Mouse (Mus musculus) hindbrain, embryonic 15.5 days (tissue): ENCODE data around the gene Man2a1. TPM values are rescaled to one million over a fixed set of nuclear protein-coding genes. Genes with fewer than 3 reads are reported as not detected.
"Not testable (repeated sequence)": the region's sequence is repeated elsewhere in the genome, so short reads cannot be mapped to it uniquely, and the experiment has no call there.

Source experiments
- ATAC-seq: fragments of 200-750 bp; cut with Nextera tagmentation; 2 replicates; pipeline ENCODE4 v1.8.0; 2017; ENCODE audit warnings: low read depth, moderate number of reproducible peaks, moderate TSS enrichment; ENCODE audit not compliant: low FRiP score
- H3K27ac ChIP-seq: fragments of 300-500 bp; sonication (generic); replicated peaks from 2 replicates; pipeline ENCODE4 v1.5.1; 2015; ENCODE audit warnings: mild to moderate bottlenecking, inconsistent platforms
- H3K27me3 ChIP-seq: fragments of 300-500 bp; sonication (generic); 2 replicates; pipeline ENCODE4 v1.6.1; 2015; ENCODE audit warnings: control low read depth, inconsistent platforms
- H3K36me3 ChIP-seq: fragments of 300-500 bp; sonication (generic); 2 replicates; pipeline ENCODE4 v1.6.1; 2015; ENCODE audit warnings: control low read depth, inconsistent platforms
- H3K4me1 ChIP-seq: fragments of 300-500 bp; sonication (generic); replicated peaks from 2 replicates; pipeline ENCODE4 v1.6.1; 2015; ENCODE audit warnings: control low read depth, inconsistent platforms
- H3K4me2 ChIP-seq: fragments of 300-500 bp; sonication (generic); 2 replicates; pipeline ENCODE4 v1.6.1; 2015; ENCODE audit warnings: moderate library complexity, mild to moderate bottlenecking, inconsistent platforms
- H3K4me3 ChIP-seq: fragments of 300-500 bp; sonication (generic); 2 replicates; pipeline ENCODE4 v1.5.1; 2015; ENCODE audit warnings: mild to moderate bottlenecking, inconsistent platforms
- H3K9ac ChIP-seq: fragments of 300-500 bp; sonication (generic); 2 replicates; pipeline ENCODE4 v1.6.1; 2015; ENCODE audit warnings: inconsistent platforms
- H3K9me3 ChIP-seq: fragments of 300-500 bp; sonication (generic); 2 replicates; pipeline ENCODE4 v1.6.1; 2016; ENCODE audit warnings: control low read depth, inconsistent platforms
- WGBS: fragments of 180-500 bp; shearing (Covaris S2); methylation state at CpG from one replicate; pipeline ENCODE4 v1.1.7; 2015; 5-methylcytosine and 5-hydroxymethylcytosine counted together
- polyA plus RNA-seq: library from polyadenylated mRNA; unstranded; fragments of >200 nt; fragmentation: Nextera tagmentation; extraction: Ambion mirVana; gene quantifications from 2 replicates; pipeline ENCODE4 v1.2.1, GENCODE M21; 2015

Gene Man2a1
- polyA plus RNA-seq, 1 experiment from 2014 or later: 5.9 TPM

DNA sequence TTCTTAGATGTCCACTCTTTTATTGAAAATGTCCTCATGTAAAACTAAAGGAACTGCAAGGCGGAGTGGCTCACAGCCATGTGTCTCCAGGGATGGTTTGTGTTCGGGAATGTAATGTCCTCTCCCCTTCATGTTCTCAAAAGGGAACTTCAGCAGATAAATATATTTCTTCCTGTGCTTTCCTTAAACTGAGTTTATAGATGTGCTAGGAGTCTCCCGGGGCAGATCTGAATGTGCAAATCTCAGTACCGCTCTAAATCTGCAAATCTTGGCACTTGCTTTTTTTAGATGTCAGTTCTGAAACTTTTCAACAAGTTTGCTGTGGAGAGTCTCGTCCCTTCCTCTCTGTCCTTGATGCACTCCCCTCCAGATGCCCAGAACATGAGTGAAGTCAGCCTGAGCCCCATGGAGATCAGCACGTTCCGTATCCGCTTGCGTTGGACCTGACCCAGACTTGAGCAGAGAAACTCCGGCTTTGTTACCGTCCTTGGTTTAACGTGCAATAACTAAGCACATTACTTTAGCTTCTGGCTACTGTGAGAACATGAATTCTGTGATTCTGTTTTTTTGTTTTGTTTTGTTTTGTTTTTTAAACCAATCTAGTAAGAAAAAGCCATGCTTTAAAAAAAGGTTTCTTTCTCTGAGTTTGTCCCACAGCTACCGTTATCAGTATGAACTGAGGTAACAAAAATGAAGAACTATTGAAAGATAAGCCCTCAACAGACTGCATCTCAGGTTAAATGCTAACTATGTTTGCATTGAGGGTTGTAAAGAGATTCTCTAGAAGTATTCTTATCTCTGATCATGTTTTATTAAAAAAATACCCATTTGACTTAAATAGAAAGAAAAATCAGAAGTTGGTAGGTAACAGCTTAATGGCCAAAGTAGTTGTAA lies 151.8 kb downstream of the Man2a1 start:
- no peak for ATAC-seq
- H3K4me1 ChIP-seq: no peaks in the 10 kb centered on the region
- no peak overlapping the region for H3K27ac ChIP-seq
- no peak overlapping the region for H3K9ac ChIP-seq
- H3K9me3 ChIP-seq: no peaks in the 10 kb centered on the region
- no peak overlapping the region for H3K4me2 ChIP-seq
- 0 out of 2 replicates have a peak, but pooled peaks cover 5% of the 10 kb centered on the region for H3K36me3 ChIP-seq
- 89% methylated on average over 13 of the region's 13 CpGs for WGBS
- H3K27me3 ChIP-seq: no peaks in the 10 kb centered on the region
- no peak overlapping the region for H3K4me3 ChIP-seq

GRCm38 (mm10) chr17:64753507-64753906 lies 153.0 kb downstream of the Man2a1 start:
- no peaks in the 10 kb centered on the region for H3K27me3 ChIP-seq
- H3K36me3 ChIP-seq: 0 out of 2 replicates have a peak, but pooled peaks cover 5% of the 10 kb centered on the region
- WGBS: 87% methylated on average over 6 of the region's 6 CpGs
- no peaks in the 10 kb centered on the region for H3K9me3 ChIP-seq
- H3K9ac ChIP-seq: no peak overlapping the region
- H3K27ac ChIP-seq: no peak overlapping the region
- no peak for ATAC-seq
- H3K4me3 ChIP-seq: no peak overlapping the region
- no peaks in the 10 kb centered on the region for H3K4me1 ChIP-seq
- H3K4me2 ChIP-seq: no peak overlapping the region

DNA sequence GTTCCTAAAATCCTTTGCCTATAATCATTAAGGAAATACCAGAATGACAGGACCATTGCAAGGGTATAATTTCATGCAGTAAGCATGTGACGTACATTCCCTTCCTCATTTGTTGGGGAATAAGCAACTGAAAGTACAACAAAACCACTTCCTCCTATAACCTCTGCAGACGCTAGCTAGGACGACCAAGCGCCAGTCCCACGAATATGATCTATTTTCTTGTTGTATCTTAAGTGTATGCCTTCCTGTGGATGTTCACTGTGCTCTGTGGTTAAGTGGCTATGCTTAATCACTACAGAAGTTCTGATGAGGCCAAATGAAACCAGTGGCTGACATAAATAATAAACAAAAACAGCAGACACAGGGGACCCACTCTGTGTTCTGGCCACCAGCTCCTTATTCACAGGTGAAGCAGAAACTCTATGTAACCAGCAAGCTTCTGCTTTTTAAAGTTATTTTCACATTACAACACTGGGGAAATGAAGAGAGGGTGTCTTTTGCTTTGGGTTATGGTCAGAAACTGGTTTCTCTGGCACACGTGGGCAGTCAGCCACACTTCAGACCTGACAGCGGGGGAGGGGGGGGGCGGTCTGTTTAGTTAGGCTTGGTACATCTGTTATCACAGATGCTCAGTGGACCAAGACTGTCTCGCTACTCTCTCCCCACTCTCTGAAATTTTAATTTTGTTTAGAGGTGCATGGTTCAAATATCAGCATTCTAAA lies 153.8 kb downstream of the Man2a1 start:
- Histone ChIP-seq H3K4me2 (no peak overlapping the region), H3K4me1 (no peaks in the 10 kb centered on the region), H3K27ac (no peak overlapping the region), H3K36me3 (0 out of 2 replicates have a peak, but pooled peaks cover 5% of the 10 kb centered on the region), H3K4me3 (no peak overlapping the region), H3K27me3 (no peaks in the 10 kb centered on the region), H3K9ac (no peak overlapping the region), H3K9me3 (no peaks in the 10 kb centered on the region)
- WGBS: 70% methylated on average over 9 of the region's 9 CpGs
- no peak for ATAC-seq

- Histone ChIP-seq H3K27ac (no peak overlapping the region), H3K36me3 (0 out of 2 replicates have a peak, but pooled peaks cover 5% of the 10 kb centered on the region), H3K4me3 (no peak overlapping the region), H3K4me1 (no peaks in the 10 kb centered on the region), H3K27me3 (no peaks in the 10 kb centered on the region), H3K4me2 (no peak overlapping the region), H3K9ac (no peak overlapping the region), H3K9me3 (no peaks in the 10 kb centered on the region)
- 85% methylated on average over 5 of the region's 5 CpGs for WGBS
- no peak for ATAC-seq
These were observed 154.7 kb downstream of the Man2a1 start for GRCm38 (mm10) chr17:64755191-64755590.

GRCm38 (mm10) chr17:64762651-64763050 lies 162.1 kb downstream of the Man2a1 start:
- not testable (repeated sequence) for H3K4me3 ChIP-seq, H3K9ac ChIP-seq, H3K27me3 ChIP-seq, H3K27ac ChIP-seq, ATAC-seq, H3K36me3 ChIP-seq, H3K4me2 ChIP-seq, H3K4me1 ChIP-seq, H3K9me3 ChIP-seq
- WGBS: 92% methylated on average over 4 of the region's 4 CpGs

DNA sequence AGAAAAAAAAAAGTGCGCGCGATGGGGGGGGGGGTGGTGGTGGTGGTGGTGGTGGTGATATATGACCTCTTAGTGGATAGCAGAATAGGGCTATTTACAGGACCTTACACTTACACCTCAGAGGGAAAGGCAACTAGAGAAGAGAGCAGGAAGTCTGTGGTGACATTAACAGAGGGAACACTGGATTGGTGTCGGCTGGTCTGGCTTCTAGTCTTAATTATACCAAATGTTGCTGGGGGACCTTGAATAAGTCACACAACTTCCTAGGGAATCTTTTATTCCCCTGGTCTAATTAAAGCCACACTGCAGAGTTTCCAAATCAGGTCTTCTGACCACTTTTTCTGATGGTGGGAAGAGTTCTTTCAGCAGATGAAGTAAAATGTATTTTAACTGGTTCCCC lies 163.0 kb downstream of the Man2a1 start:
- ATAC-seq: no peak

GRCm38 (mm10) chr17:64764175-64765122 lies 163.9 kb downstream of the Man2a1 start:
- no peak for ATAC-seq
- no peaks in the 10 kb centered on the region for H3K4me1 ChIP-seq
- no peak overlapping the region for H3K9ac ChIP-seq
- H3K36me3 ChIP-seq: no peaks in the 10 kb centered on the region
- no peaks in the 10 kb centered on the region for H3K9me3 ChIP-seq
- H3K4me2 ChIP-seq: no peak overlapping the region
- H3K27ac ChIP-seq: no peak overlapping the region
- 93% methylated on average over 11 of the region's 11 CpGs for WGBS
- no peaks in the 10 kb centered on the region for H3K27me3 ChIP-seq
- no peak overlapping the region for H3K4me3 ChIP-seq

More for the DNA sequence above, 163.0 kb downstream of the Man2a1 start:
- H3K9me3 ChIP-seq: no peaks in the 10 kb centered on the region
- 99% methylated on average over 4 of the region's 4 CpGs for WGBS
- H3K36me3 ChIP-seq: no peaks in the 10 kb centered on the region
- H3K4me2 ChIP-seq: no peak overlapping the region
- no peak overlapping the region for H3K9ac ChIP-seq
- no peaks in the 10 kb centered on the region for H3K27me3 ChIP-seq
- H3K4me1 ChIP-seq: no peaks in the 10 kb centered on the region
- no peak overlapping the region for H3K27ac ChIP-seq
- no peak overlapping the region for H3K4me3 ChIP-seq

DNA sequence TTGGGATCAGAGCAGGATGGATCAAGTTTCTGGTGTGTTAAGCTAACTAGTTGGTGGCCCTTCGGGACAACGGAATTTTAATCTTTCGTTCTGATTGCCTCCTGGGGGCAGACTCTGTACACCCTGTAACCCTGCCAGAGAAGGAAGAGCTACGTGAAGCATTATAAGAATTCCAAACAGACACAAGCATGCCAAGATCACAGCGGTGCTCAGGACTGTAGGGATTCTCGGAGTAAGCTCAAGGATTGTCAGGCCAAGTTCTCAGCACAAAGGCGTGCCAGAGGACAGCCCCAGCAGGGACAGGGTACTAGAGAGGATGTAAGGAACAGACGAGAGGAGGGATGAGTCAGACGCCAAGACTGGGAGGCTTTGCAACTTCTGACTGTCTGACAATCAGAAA lies 164.8 kb downstream of the Man2a1 start:
- WGBS: 68% methylated on average over 9 of the region's 9 CpGs
- H3K4me3 ChIP-seq: no peak overlapping the region
- H3K36me3 ChIP-seq: no peaks in the 10 kb centered on the region
- ATAC-seq: no peak
- H3K4me1 ChIP-seq: peaks cover 2% of the 10 kb centered on the region; the same call in 1 of the 2 replicates
- H3K27me3 ChIP-seq: no peaks in the 10 kb centered on the region
- H3K9me3 ChIP-seq: no peaks in the 10 kb centered on the region
- no peak overlapping the region for H3K9ac ChIP-seq
- no peak overlapping the region for H3K27ac ChIP-seq
- no peak overlapping the region for H3K4me2 ChIP-seq

DNA sequence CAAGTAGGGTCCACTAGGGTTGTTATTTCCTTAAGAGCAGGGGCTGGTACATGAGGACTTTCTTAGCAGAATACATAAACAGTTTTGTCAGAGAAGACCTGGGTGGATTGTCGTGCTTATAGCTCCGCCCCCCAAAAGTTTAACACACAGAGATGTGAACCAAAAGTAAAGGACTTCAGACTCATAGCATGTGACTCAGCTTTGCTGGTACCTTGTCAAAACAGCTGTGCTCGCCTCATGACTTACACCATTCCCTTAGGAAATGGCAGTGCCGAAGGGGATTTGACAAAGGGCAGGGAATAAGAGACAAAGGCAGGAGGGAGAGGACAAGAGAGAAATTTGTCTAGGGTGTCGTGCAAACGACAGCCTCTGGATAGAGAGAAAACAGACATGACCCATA lies 166.0 kb downstream of the Man2a1 start:
- no peak for ATAC-seq

DNA sequence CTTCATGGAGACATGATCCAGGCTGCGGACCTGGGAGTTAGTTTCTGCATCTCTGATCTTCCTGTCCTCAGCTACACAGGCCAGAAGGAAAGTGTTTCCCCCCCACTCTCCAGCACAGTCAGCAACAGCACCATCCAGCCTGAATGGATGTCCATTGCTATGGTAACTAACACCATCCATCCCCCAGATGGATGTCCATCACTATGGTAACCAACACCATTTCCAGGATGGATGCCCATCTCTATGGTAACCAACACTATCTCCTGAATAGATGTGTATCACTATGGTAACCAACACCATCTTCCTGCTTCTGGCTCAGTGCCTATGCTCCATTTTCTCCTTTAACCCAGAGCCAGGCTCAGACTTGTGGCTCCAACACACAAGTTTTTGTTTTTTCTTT lies 169.7 kb downstream of the Man2a1 start:
- Histone ChIP-seq H3K4me3 (no peak overlapping the region), H3K27ac (no peak overlapping the region), H3K4me1 (peaks cover 5% of the 10 kb centered on the region; the same call in 1 of the 2 replicates), H3K4me2 (no peak overlapping the region), H3K27me3 (no peaks in the 10 kb centered on the region), H3K9me3 (no peaks in the 10 kb centered on the region), H3K36me3 (no peaks in the 10 kb centered on the region), H3K9ac (no peak overlapping the region)
- peak; percentile 83 for ATAC-seq
- 73% methylated on average over 1 of the region's 1 CpGs for WGBS

More for the DNA sequence above, 166.0 kb downstream of the Man2a1 start:
- Histone ChIP-seq H3K4me3 (no peak overlapping the region), H3K36me3 (no peaks in the 10 kb centered on the region), H3K27ac (no peak overlapping the region), H3K9me3 (no peaks in the 10 kb centered on the region), H3K4me1 (peaks cover 5% of the 10 kb centered on the region; the same call in 1 of the 2 replicates), H3K27me3 (no peaks in the 10 kb centered on the region), H3K4me2 (no peak overlapping the region), H3K9ac (no peak overlapping the region)
- WGBS: 60% methylated on average over 6 of the region's 6 CpGs

GRCm38 (mm10) chr17:64772611-64773010 lies 172.1 kb downstream of the Man2a1 start:
- ATAC-seq: no peak

More at GRCm38 (mm10) chr17:64772611-64773010, 172.1 kb downstream of the Man2a1 start:
- Histone ChIP-seq H3K4me3 (no peak overlapping the region), H3K27ac (no peak overlapping the region), H3K9me3 (no peaks in the 10 kb centered on the region), H3K27me3 (no peaks in the 10 kb centered on the region), H3K9ac (no peak overlapping the region), H3K4me2 (no peak overlapping the region), H3K36me3 (no peaks in the 10 kb centered on the region), H3K4me1 (peaks cover 5% of the 10 kb centered on the region; the same call in 1 of the 2 replicates)
